Mouse (Mus musculus): ENCODE measurements around the gene Tmem253.

GRCm38 (mm10) chr14:52035926-52036325 lies 20.5 kb downstream of the Tmem253 start:
- TF ChIP-seq POLR2A (IDR thresholded peaks at IDR 0.05; ENCODE audit: insufficient read depth, low read depth, low read length) (no peak), CTCF (IDR thresholded peaks at IDR 0.05; ENCODE audit: insufficient read depth, low read depth, low read length) (no peak)

All from olfactory bulb, adult 2 months (tissue).